Mouse (Mus musculus): Measurements from ENCODE around the gene Ttc19.

GRCm38 (mm10) chr11:62247759-62248400, 33.4 kb upstream of the Ttc19 start:
- TF ChIP-seq EP300 (IDR thresholded peaks at IDR 0.05; ENCODE audit: low read depth), result no peak
- no peak for TF ChIP-seq CTCF (IDR thresholded peaks at IDR 0.05; ENCODE audit: low read depth)
